Mouse (Mus musculus) embryonic facial prominence, embryonic 12.5 days (tissue): ENCODE measurements around the gene Slc37a1. TPM values are rescaled to one million over a fixed set of nuclear protein-coding genes. Genes with fewer than 3 reads are reported as not detected.

Experiments used
- ATAC-seq: fragments of 200-750 bp; cut with Nextera tagmentation; 2 replicates; pipeline ENCODE4 v1.8.0; 2017; ENCODE audit not compliant: insufficient number of reproducible peaks, insufficient read depth, low FRiP score, low TSS enrichment
- H3K27ac ChIP-seq: fragments of 300-500 bp; sonication (generic); 2 replicates; pipeline ENCODE4 v1.5.1; 2016; ENCODE audit warnings: mild to moderate bottlenecking
- H3K27me3 ChIP-seq: fragments of 300-500 bp; sonication (generic); 2 replicates; pipeline ENCODE4 v1.6.1; 2016; ENCODE audit warnings: mild to moderate bottlenecking, moderate library complexity
- H3K36me3 ChIP-seq: fragments of 300-500 bp; sonication (generic); 2 replicates; pipeline ENCODE4 v1.6.1; 2016; ENCODE audit warnings: mild to moderate bottlenecking
- H3K4me1 ChIP-seq: fragments of 300-500 bp; sonication (generic); 2 replicates; pipeline ENCODE4 v1.6.1; 2016
- H3K4me2 ChIP-seq: fragments of 300-500 bp; sonication (generic); replicated peaks from 2 replicates; pipeline ENCODE4 v1.6.1; 2016; ENCODE audit warnings: mild to moderate bottlenecking, moderate library complexity
- H3K4me3 ChIP-seq: fragments of 300-500 bp; sonication (generic); 2 replicates; pipeline ENCODE4 v1.5.1; 2016; ENCODE audit warnings: mild to moderate bottlenecking
- H3K9ac ChIP-seq: fragments of 300-500 bp; sonication (generic); 2 replicates; pipeline ENCODE4 v1.6.1; 2016; ENCODE audit warnings: mild to moderate bottlenecking, moderate library complexity
- H3K9me3 ChIP-seq: fragments of 300-500 bp; sonication (generic); 2 replicates; pipeline ENCODE4 v1.6.1; 2016; ENCODE audit warnings: mild to moderate bottlenecking, moderate library complexity
- WGBS: fragments of 180-500 bp; shearing (Covaris S2); methylation state at CpG from one replicate; pipeline ENCODE4 v1.1.7; 2016; 5-methylcytosine and 5-hydroxymethylcytosine counted together
- polyA plus RNA-seq: library from polyadenylated mRNA; unstranded; fragments of >200 nt; fragmentation: Nextera tagmentation; extraction: Ambion mirVana; gene quantifications from 2 replicates; pipeline ENCODE4 v1.2.1, GENCODE M21; 2016

The Slc37a1 gene
- polyA plus RNA-seq, 1 experiment from 2014 or later = 3.3 TPM

GRCm38 (mm10) chr17:31326220-31326852, 39.7 kb downstream of the Slc37a1 start:
- Histone ChIP-seq H3K9me3 (no peaks in the 10 kb centered on the region), H3K27me3 (no peaks in the 10 kb centered on the region), H3K36me3 (no peaks in the 10 kb centered on the region), H3K9ac (no peak overlapping the region), H3K27ac (no peak overlapping the region), H3K4me2 (no peak overlapping the region), H3K4me1 (no peaks in the 10 kb centered on the region; the same call in 1 of the 2 replicates), H3K4me3 (no peak overlapping the region)
- no peak for ATAC-seq
- WGBS = 33% methylated on average over 9 of the region's 9 CpGs

GRCm38 (mm10) chr17:31328466-31328865, 41.9 kb downstream of the Slc37a1 start:
- Histone ChIP-seq H3K9me3 (no peaks in the 10 kb centered on the region), H3K4me2 (no peak overlapping the region), H3K4me1 (no peaks in the 10 kb centered on the region; the same call in 1 of the 2 replicates), H3K27me3 (no peaks in the 10 kb centered on the region), H3K4me3 (no peak overlapping the region), H3K9ac (no peak overlapping the region), H3K36me3 (no peaks in the 10 kb centered on the region), H3K27ac (no peak overlapping the region)
- 68% methylated on average over 4 of the region's 4 CpGs for WGBS
- no peak for ATAC-seq

GRCm38 (mm10) chr17:31330622-31331021, 44.0 kb downstream of the Slc37a1 start:
- Histone ChIP-seq H3K27ac (no peak overlapping the region), H3K9ac (no peak overlapping the region), H3K4me1 (no peaks in the 10 kb centered on the region; the same call in 1 of the 2 replicates), H3K27me3 (no peaks in the 10 kb centered on the region), H3K4me2 (no peak overlapping the region), H3K9me3 (no peaks in the 10 kb centered on the region), H3K4me3 (no peak overlapping the region), H3K36me3 (no peaks in the 10 kb centered on the region)
- no peak for ATAC-seq
- 40% methylated on average over 4 of the region's 4 CpGs for WGBS

GRCm38 (mm10) chr17:31331273-31331672, 44.7 kb downstream of the Slc37a1 start:
- no peaks in the 10 kb centered on the region for H3K4me1 ChIP-seq
- H3K9me3 ChIP-seq = no peaks in the 10 kb centered on the region
- no peak overlapping the region for H3K4me2 ChIP-seq
- no peak overlapping the region for H3K4me3 ChIP-seq
- ATAC-seq = no peak
- no peaks in the 10 kb centered on the region for H3K27me3 ChIP-seq
- no peak overlapping the region for H3K27ac ChIP-seq
- WGBS = 83% methylated on average over 6 of the region's 6 CpGs
- H3K36me3 ChIP-seq = no peaks in the 10 kb centered on the region
- no peak overlapping the region for H3K9ac ChIP-seq

GRCm38 (mm10) chr17:31331920-31332319, 45.3 kb downstream of the Slc37a1 start:
- H3K9ac ChIP-seq = no peak overlapping the region
- H3K27me3 ChIP-seq = no peaks in the 10 kb centered on the region
- H3K4me3 ChIP-seq = no peak overlapping the region
- H3K36me3 ChIP-seq = no peaks in the 10 kb centered on the region
- no peak for ATAC-seq
- WGBS = 68% methylated on average over 3 of the region's 3 CpGs
- no peaks in the 10 kb centered on the region for H3K9me3 ChIP-seq
- H3K4me2 ChIP-seq = no peak overlapping the region
- H3K27ac ChIP-seq = no peak overlapping the region
- H3K4me1 ChIP-seq = no peaks in the 10 kb centered on the region

GRCm38 (mm10) chr17:31332333-31332732, 45.7 kb downstream of the Slc37a1 start:
- Histone ChIP-seq H3K4me2 (no peak overlapping the region), H3K27ac (no peak overlapping the region), H3K27me3 (no peaks in the 10 kb centered on the region), H3K9me3 (no peaks in the 10 kb centered on the region), H3K9ac (no peak overlapping the region), H3K4me1 (no peaks in the 10 kb centered on the region), H3K4me3 (no peak overlapping the region), H3K36me3 (no peaks in the 10 kb centered on the region)
- ATAC-seq = no peak
- 41% methylated on average over 1 of the region's 1 CpGs for WGBS

- Histone ChIP-seq H3K4me1 (no peaks in the 10 kb centered on the region), H3K36me3 (no peaks in the 10 kb centered on the region), H3K9me3 (no peaks in the 10 kb centered on the region), H3K9ac (no peak overlapping the region), H3K4me3 (no peak overlapping the region), H3K27me3 (no peaks in the 10 kb centered on the region), H3K4me2 (no peak overlapping the region), H3K27ac (no peak overlapping the region)
- 87% methylated on average over 11 of the region's 11 CpGs for WGBS
- ATAC-seq = no peak
Measured at GRCm38 (mm10) chr17:31334509-31335260, 48.1 kb downstream of the Slc37a1 start.

- H3K36me3 ChIP-seq = no peaks in the 10 kb centered on the region
- 77% methylated on average over 22 of the region's 22 CpGs for WGBS
- no peak overlapping the region for H3K9ac ChIP-seq
- H3K9me3 ChIP-seq = no peaks in the 10 kb centered on the region
- no peak overlapping the region for H3K4me3 ChIP-seq
- no peak overlapping the region for H3K4me2 ChIP-seq
- no peak for ATAC-seq
- H3K27ac ChIP-seq = no peak overlapping the region
- H3K27me3 ChIP-seq = no peaks in the 10 kb centered on the region
- H3K4me1 ChIP-seq = no peaks in the 10 kb centered on the region
Measured at GRCm38 (mm10) chr17:31335344-31336080, 48.9 kb downstream of the Slc37a1 start.

- Histone ChIP-seq H3K36me3 (no peaks in the 10 kb centered on the region), H3K4me3 (no peak overlapping the region), H3K9ac (no peak overlapping the region), H3K4me1 (no peaks in the 10 kb centered on the region), H3K4me2 (no peak overlapping the region), H3K9me3 (no peaks in the 10 kb centered on the region), H3K27me3 (no peaks in the 10 kb centered on the region), H3K27ac (no peak overlapping the region)
- no peak for ATAC-seq
- WGBS = 68% methylated on average over 2 of the region's 2 CpGs
Measured at GRCm38 (mm10) chr17:31339769-31340168, 53.2 kb downstream of the Slc37a1 start.

GRCm38 (mm10) chr17:31342191-31342590, 55.6 kb downstream of the Slc37a1 start:
- no peaks in the 10 kb centered on the region for H3K36me3 ChIP-seq
- no peak overlapping the region for H3K9ac ChIP-seq
- WGBS = 69% methylated on average over 6 of the region's 6 CpGs
- H3K4me2 ChIP-seq = no peak overlapping the region
- no peak for ATAC-seq
- H3K27me3 ChIP-seq = no peaks in the 10 kb centered on the region
- H3K27ac ChIP-seq = no peak overlapping the region
- no peaks in the 10 kb centered on the region for H3K9me3 ChIP-seq
- no peaks in the 10 kb centered on the region for H3K4me1 ChIP-seq
- H3K4me3 ChIP-seq = no peak overlapping the region

GRCm38 (mm10) chr17:31344172-31344801, 57.7 kb downstream of the Slc37a1 start:
- H3K27ac ChIP-seq = no peak overlapping the region
- no peak overlapping the region for H3K4me3 ChIP-seq
- no peak overlapping the region for H3K9ac ChIP-seq
- H3K9me3 ChIP-seq = no peaks in the 10 kb centered on the region
- no peak for ATAC-seq
- no peak overlapping the region for H3K4me2 ChIP-seq
- H3K27me3 ChIP-seq = no peaks in the 10 kb centered on the region
- no peaks in the 10 kb centered on the region for H3K36me3 ChIP-seq
- WGBS = 37% methylated on average over 5 of the region's 5 CpGs
- H3K4me1 ChIP-seq = no peaks in the 10 kb centered on the region
